Mouse (Mus musculus): ENCODE data around the gene Gp5. TPM values are rescaled to one million over a fixed set of nuclear protein-coding genes. Genes with fewer than 3 reads are reported as not detected.

Gene Gp5
- total RNA-seq, 2 experiments from 2014 or later = 0.34 to 1.3 TPM

DNA sequence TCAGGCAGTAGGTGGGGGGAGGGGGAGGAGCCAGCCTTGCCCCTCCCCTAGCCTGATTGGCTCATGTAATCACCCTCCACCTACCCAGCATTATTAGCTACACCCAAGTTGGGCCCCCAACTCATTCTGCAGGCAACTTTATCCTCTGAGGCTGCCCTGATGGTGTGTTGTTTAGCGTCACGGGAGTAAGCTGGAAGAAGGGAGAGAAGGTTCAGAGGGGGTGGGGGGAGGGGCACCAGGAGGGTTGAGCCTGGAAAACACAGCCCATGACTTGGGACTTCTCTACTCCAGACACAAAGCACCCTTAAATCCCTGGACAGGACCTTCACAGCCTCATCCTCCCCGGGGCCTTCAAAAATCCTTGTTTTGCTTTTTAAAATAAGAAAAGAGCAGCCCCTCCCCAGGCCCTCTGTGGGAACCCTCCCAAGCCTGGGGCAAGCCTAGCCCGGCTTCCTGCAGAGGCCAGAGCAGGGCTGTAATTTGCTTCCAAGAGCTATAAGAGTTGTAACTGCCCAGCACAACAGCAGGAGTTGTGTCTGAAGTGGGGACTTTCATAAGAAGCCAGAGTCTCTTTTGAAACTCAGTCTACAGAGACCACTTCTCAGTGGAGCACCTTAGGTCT is 29.8 kb downstream of the Gp5 start:
- DNase-seq (ENCODE audit: low spot score in 2 of 2) = no peak

DNA sequence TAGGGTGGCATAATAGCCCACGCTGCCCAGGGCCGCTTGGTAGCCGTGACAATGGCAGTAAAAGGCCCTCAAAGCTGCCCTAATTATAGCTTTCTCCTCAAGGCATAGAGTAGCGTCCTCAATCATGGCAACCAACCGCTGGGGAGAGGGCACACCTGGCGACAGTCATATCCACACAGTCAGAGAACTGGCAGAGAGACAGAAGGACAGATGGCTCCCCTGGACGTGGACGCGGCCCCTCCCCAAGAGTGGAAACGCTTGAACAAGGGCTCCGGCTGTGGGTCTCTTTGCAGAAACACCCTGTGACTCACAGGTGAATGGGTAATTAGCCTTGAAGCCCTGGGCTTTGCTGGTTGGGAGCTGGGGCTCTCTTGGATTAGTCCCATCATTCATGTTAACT is 32.2 kb downstream of the Gp5 start:
- no peak for DNase-seq (ENCODE audit: low spot score in 2 of 2)

DNA sequence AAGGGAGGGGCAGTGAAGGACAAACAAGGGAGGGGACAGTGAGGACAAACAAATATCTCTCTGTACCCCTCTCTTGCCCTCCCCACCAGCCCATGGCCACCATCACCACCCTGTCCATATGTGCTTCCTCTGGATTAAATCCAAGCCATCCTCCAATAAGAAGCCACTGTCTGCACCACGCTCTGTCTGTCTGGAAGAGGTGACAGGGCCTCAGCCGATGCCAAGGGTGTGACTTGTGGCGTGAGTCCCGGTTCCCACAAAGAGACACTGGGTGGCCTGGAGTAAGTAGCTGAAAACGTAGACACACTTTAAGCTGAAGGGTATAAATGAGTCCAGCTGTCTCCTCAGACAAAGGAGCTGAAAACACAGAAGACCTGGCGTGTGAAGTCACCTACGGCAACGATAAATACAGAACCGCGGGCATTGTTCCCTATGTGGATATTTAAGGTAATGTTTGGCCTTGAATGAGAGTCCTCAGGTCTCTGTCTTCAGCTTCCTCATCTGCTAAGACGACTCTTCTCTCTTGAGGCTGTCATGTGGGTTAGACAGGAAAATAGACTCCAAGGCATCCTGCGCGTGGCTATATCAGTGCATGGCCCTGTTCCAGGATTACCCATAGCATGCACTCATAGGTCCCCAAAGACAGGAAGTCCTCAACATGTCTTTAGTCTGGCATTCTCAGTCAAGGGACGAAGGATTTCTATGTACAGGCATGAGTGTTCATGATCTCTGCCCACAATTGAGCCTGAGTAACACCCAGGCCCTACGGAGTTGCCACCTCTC is 34.8 kb downstream of the Gp5 start:
- DNase-seq (ENCODE audit: low spot score in 2 of 2) = no peak

DNA sequence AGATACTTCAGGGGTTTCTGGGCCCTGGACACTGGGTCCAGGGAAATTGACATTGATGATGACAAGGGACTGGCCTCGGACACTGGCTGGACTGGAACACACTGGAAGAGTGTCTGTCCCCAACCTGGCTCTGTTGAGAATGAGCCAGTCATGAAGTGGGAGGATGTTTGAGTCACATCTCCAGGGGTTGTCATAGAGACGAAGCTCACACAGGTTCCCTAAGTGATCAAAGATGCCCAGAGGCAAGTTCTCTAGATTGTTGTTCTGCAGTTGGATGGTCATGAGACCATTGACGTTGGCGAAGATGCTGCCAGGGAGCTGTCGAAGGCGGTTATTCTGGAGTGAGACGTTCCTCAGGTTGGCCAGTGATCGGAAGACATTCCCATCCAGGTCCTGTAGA is 37.5 kb downstream of the Gp5 start:
- no peak for DNase-seq (ENCODE audit: low spot score in 2 of 2)

DNA sequence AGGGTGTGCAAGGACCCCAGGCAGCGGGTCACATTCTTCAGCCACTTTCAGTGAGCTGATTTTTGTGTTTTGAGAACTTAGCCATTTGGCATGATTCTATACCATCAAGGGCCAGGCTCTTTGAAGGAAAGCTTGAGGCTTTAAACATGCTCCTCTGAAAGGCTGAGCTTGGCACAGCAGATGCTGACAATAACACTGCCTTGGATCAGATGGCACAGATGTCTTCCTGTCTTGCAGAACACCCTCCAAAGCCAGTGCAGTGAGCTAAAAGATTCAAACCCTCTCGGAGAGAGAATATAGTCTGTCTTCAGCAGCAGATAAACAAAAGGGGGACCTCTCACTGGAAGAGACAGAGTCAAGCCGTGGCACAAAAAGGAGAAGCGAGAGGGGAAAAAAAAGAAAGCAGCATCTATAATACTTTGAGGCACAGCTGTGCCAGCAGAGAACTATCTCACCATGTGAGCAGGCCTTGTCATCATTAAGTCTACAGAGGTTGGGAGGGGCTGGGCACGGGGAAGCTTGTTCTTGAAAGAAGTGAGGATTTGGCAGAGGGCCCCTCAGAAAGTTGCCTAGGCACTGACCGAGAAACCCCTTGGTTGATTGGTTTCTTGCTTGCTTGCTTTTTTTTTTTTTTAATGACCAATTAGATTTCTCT is 38.5 kb downstream of the Gp5 start:
- DNase-seq (ENCODE audit: low spot score in 2 of 2) = no peak

DNA sequence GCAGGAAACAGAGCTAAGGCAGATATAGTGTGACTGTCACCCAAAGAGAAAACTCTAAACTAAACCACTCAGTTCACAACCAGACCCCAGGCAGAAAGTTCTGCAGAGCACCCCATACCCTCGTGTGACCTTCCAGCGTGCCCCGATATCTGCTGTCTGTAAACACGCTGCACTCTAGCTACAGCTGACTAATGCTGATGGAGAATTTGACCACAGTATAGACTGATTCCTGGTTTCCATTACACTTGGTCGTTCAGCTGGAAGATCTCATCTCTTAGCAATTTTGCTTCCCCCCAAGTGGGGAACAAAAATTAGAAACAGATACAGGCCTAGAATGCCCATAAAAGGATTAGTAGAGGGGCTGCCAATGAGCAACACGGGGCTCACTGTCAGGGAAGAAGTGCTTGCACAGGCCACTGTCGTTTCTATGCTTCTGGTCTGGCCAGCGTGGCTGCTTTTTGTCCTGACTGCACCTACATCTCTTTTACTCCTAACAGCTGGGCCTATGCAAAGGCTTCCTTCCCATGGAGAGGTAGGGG is 39.3 kb downstream of the Gp5 start:
- DNase-seq (ENCODE audit: low spot score in 2 of 2) = no peak

DNA sequence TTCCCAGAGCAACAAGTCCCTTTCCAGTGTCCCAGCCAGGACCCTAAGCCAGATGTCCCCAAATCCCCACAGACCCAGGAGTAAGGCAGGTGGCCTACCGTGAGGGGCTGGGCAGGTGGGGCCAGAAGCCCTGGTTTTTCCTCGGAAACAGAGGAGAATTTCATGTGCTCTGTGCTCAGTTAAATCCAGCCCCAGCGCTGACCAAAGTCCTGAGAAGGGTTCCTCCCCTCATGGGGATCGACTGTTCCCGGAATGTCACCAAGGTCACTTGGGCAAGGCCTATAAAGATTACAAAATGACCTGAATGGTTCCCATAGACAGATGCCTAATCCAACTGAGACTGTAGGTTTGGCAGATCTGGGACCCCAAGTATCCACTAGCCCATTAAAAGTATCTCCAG is 43.2 kb downstream of the Gp5 start, which contains the start of gene Cpn2:
TSS of gene Cpn2 (minus strand) at position 141 of the 400 bp plus-strand sequence.
- DNase-seq (ENCODE audit: low spot score in 2 of 2) = no peak

DNA sequence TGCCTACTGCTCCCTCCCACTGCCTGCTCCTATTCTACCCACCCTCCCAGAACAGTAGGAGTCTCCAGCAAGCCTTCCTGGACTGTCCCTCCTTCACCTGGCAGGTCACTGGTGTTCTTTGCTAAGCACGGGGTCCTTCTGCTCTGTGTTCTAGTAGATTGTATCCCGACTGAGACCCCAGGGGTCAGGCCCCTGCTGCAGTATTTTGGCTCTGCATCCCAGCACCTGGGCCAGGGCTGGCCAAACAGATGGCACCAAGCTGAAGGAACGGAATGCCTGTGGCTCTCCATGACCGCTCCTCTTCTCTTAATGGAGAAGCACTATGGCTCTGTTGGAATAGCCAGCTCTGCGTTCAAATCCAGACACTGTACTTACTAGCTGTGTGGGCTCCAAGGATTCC is 44.0 kb downstream of the Gp5 start:
- no peak for DNase-seq (ENCODE audit: low spot score in 2 of 2)

DNA sequence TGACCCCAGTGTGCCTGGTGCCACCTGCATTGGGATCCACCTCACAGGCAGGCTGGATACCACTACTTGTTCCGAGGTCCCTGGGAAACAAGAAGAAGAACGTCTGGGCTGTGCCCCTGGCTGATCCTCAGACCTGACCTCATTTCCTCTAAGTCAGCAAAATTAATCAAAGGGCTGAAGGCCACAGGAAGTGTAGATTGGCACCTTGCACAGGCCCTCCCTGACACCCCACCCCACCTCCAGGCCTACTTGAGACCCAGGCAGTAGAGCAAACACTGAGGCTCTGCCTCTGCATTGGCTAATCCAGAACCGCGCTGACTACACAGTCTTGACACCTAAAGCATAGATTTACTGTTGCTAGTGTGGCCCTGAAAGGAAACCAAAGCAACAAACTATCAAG is 45.0 kb downstream of the Gp5 start:
- no peak for DNase-seq (ENCODE audit: low spot score in 2 of 2)

DNA sequence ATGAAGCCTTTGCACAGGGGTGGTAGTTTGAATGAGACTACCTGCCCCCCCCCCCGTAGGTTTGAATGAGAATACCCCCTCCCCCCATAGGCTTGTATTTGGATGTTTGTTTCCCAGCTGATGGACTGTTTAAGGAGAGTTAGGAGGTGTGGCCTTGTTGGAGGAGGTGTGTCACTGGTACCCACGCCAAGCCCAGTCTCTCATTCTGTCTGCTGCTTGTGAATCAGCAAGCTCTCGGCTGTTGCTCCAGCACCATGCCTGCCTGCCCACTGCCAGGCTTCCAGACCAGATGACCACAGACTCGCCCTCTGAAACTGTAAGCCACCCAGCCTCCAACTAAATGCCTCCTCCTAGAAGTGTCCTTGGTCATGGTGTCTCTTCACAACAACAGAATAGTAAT is 47.4 kb downstream of the Gp5 start:
- DNase-seq (ENCODE audit: low spot score in 2 of 2) = no peak

DNA sequence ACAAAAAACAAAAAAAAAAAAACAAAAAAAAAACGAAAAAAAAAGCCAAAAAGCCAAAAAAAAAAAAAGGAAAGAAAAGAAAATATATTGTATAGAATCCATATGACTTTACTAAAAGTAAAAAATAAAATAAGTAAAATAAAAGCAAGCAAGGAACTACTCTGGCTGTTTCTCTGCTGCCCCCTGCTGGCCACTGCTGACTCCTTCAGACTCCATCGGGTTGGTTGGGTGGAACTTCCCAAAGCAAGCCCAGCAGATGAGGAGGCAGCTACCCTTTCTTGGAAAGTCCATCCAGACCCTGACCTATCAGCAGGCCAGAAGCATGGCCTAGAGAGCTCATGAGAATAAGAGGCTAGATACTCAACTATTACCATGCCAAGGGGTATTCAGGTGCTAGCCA is 47.9 kb downstream of the Gp5 start:
- DNase-seq (ENCODE audit: low spot score in 2 of 2) = peak in 1 of 2 experiments; percentile 41

DNA sequence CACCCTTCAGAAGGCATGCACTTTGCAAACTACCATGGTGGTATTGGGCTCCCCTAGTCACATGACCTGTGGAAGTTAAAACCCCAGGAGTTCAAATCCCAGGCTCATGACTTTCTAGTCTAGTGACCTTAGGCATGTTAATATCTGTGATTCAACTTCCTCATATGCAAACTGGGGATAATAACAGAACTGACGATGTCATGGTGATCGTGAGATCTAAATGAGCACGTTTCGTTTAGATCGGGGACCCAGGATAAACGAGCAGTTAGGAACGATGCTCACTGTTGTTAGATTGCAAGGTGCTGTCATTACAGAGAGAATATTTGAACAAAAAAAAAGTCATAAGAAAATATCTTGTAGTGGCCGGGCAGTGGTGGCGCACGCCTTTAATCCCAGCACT is 48.4 kb downstream of the Gp5 start:
- no peak for DNase-seq (ENCODE audit: low spot score in 2 of 2)

DNA sequence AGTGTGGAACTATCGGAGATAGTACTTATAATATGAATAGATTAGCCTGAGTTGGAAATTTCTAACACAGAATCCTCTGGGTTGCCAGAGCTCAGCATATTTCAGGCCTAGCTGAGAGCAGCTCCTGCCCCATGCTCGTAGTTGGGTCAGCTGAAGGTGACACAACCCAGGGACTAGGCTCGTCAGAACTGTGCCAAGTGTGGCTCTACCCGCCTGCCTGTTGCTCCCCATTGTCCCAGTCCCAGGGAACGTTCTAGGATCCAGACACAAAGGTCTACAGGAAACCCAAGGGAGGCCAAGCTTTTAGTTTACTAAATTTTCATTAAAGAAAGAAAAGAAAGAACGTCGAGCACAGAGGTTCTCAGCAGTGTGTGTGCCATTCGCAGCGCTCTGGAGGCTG is 49.2 kb downstream of the Gp5 start:
- no peak for DNase-seq (ENCODE audit: low spot score in 2 of 2)

DNA sequence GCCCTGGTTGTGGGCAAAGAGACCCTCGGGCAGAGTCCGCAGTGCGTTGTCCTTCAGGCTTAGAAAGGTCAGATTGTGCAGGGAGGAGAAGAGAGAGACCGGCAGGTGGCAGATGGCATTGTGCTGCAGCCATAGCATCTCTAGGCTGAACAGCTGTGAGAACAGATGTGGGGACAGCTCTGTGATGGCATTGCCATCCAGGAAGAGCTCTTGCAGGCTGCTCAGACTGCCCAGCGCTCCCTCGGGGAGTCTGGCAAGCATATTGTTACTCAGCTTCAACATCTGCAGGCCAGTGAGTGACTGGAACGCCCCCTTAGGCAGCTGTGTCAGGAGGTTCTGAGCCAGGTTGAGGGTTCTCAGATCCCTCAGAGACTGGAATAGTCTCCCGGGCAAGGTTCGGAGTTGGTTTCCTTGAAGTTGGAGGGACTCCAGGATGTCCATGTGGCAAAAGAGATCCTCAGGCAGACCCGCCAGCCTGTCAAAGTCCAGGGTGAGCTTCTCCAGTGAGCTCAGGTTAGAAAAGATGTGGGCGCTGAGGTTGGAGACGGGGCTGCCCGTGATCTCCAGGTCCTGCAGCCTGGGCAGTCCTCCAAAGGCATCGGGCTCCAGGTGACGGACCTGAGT is 50.5 kb downstream of the Gp5 start:
- DNase-seq (ENCODE audit: low spot score in 2 of 2) = no peak

DNA sequence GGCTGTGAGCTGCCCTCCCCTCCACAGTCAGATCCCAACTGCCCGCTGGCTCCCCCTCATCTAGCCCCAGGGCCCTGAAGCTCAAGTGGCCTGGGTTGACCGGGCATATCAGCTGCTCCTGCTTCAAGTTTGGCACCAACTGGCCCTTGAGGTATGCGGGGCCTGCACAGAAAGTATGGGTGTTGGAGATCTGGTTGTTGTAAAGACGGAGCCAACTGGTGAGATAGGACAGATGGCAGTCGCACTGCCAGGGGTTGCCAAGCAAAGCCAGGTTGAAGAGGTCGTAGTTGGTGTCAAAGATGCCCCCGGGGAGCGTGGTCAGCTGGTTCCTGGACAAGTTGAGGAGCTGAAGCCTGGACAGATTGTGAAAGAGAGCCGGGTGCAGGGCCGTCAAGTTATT is 51.1 kb downstream of the Gp5 start:
- DNase-seq (ENCODE audit: low spot score in 2 of 2) = no peak

DNA sequence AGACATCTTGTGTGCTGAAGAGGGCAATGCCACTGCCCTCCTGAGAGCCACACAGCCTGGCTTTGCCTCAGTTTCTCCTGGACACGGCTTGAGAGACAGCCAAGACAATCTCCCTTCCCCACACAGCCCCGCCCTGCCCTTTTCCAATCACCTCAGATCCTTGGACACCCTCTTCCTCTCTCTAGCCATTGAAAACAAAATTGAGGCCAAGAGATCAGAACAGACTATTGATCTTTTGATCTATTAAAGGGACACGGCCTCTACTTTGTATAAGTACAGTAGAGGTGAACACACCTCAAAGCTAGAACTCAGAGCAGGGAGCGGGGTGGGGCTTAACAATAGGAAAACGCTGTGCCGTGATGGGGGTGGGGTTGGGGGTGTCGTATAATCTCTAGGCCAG is 52.1 kb downstream of the Gp5 start:
- DNase-seq (ENCODE audit: low spot score in 2 of 2) = no peak

DNA sequence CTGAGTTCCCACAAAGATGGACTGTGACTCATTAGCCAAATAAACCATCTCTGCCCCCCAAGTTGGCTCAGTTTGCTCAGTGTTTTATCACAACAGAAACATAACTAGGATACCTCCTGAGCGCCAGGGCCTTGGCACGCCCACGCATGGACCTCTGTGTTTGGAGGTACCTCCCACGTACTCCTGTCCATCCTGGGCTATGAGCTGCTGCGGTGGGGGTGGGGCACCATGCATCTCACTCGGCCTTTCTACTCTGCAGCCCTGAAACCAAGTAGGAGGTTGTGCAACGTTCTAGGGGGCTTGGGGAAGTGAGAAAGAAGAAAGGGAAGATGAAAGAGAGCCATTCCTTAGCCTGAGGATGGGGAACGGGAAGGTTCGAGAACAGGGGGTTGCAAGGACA is 52.9 kb downstream of the Gp5 start:
- DNase-seq (ENCODE audit: low spot score in 2 of 2) = no peak

Other genes starting within 250 kb of the Gp5 start
- gene Hes1, start 246.4 kb downstream of the Gp5 start, total RNA-seq (2021) = 10 to 100 TPM; 31.4 to 39.1 TPM
- gene Cpn2, start 43.3 kb downstream of the Gp5 start, total RNA-seq (2021) = 10 to 100 TPM in 1 of 2 experiments, 1 to 10 TPM in 1; 1.3 to 10.9 TPM
- under 1 TPM; 0.34 to 0.54 TPM for gene Lrrc15, start 27.5 kb downstream of the Gp5 start, total RNA-seq (2021)
- gene Atp13a3, start 95.2 kb upstream of the Gp5 start, total RNA-seq (2021) = 10 to 100 TPM; 59.8 to 65.4 TPM
- gene Tmem44, start 240.1 kb upstream of the Gp5 start, total RNA-seq (2021) = 10 to 100 TPM; 11.0 to 11.7 TPM